Mouse (Mus musculus) G1E (cell line): ENCODE results near the gene Coro2b.

Experiments used
- CTCF ChIP-seq: IDR thresholded peaks from 2 replicates; pipeline ENCODE4 v1.5.1; 2012; ENCODE audit warnings: low read depth, low read length, inconsistent platforms, mixed read lengths
- POLR2AphosphoS5 ChIP-seq: IDR thresholded peaks from 2 replicates; pipeline ENCODE4 v1.6.1; 2012; ENCODE audit warnings: low read depth, low read length, inconsistent platforms; ENCODE audit not compliant: insufficient replicate concordance

GRCm38 (mm10) chr9:62393531-62393930 is 143.3 kb downstream of the Coro2b start:
- TF ChIP-seq CTCF (no peak), POLR2AphosphoS5 (no peak)
